Mouse (Mus musculus) embryonic facial prominence, embryonic 12.5 days (tissue): Measurements from ENCODE around the gene Pik3ca. TPM values are rescaled to one million over a fixed set of nuclear protein-coding genes. Genes with fewer than 3 reads are reported as not detected.
A peak's percentile ranks its signal among the peaks of the same experiment; 100 is the strongest.

Source experiments
- ATAC-seq: fragments of 200-750 bp; cut with Nextera tagmentation; 2 replicates; pipeline ENCODE4 v1.8.0; 2017; ENCODE audit not compliant: insufficient number of reproducible peaks, insufficient read depth, low FRiP score, low TSS enrichment
- H3K27ac ChIP-seq: fragments of 300-500 bp; sonication (generic); 2 replicates; pipeline ENCODE4 v1.5.1; 2016; ENCODE audit warnings: mild to moderate bottlenecking
- H3K27me3 ChIP-seq: fragments of 300-500 bp; sonication (generic); 2 replicates; pipeline ENCODE4 v1.6.1; 2016; ENCODE audit warnings: mild to moderate bottlenecking, moderate library complexity
- H3K36me3 ChIP-seq: fragments of 300-500 bp; sonication (generic); 2 replicates; pipeline ENCODE4 v1.6.1; 2016; ENCODE audit warnings: mild to moderate bottlenecking
- H3K4me1 ChIP-seq: fragments of 300-500 bp; sonication (generic); 2 replicates; pipeline ENCODE4 v1.6.1; 2016
- H3K4me2 ChIP-seq: fragments of 300-500 bp; sonication (generic); replicated peaks from 2 replicates; pipeline ENCODE4 v1.6.1; 2016; ENCODE audit warnings: mild to moderate bottlenecking, moderate library complexity
- H3K4me3 ChIP-seq: fragments of 300-500 bp; sonication (generic); 2 replicates; pipeline ENCODE4 v1.5.1; 2016; ENCODE audit warnings: mild to moderate bottlenecking
- H3K9ac ChIP-seq: fragments of 300-500 bp; sonication (generic); 2 replicates; pipeline ENCODE4 v1.6.1; 2016; ENCODE audit warnings: mild to moderate bottlenecking, moderate library complexity
- H3K9me3 ChIP-seq: fragments of 300-500 bp; sonication (generic); 2 replicates; pipeline ENCODE4 v1.6.1; 2016; ENCODE audit warnings: mild to moderate bottlenecking, moderate library complexity
- WGBS: fragments of 180-500 bp; shearing (Covaris S2); methylation state at CpG from one replicate; pipeline ENCODE4 v1.1.7; 2016; 5-methylcytosine and 5-hydroxymethylcytosine counted together
- polyA plus RNA-seq: library from polyadenylated mRNA; unstranded; fragments of >200 nt; fragmentation: Nextera tagmentation; extraction: Ambion mirVana; gene quantifications from 2 replicates; pipeline ENCODE4 v1.2.1, GENCODE M21; 2016

The Pik3ca gene
- 10.9 and 12.2 TPM in 2 replicates for polyA plus RNA-seq

DNA sequence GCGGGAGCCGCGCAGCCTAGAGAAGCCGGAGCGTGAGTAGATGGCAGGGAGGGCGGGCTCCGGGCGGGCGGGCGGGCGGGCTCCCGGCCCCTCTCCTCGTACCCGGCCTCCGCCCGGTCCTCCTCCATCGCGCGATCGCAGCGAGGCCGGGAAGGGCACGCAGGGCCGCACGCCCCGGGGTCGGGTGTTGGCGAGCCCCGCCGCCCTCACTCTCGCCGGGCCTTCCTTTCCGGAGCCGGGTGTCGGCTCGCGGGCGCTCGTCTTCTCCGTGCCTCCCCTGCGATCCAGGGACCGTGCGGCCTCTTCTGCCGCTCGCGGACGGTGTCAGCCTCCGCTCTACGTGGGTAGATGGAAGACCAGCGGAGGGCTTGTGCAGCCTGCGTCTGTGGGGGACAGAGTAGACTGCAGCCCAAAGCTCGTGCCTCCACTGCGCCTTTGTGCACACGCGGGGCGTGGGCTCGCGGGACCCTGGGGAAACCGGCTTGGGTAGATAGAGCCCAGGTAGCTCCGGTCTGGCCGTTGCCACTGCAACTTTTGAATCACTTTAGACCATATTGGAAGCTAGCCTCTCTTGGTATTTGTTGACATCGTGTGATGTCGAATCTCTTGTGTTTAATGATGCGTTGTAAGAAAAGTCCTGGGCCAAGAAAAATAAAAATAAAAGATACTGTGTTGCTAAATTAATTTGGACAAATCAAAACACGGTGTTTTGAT, at the start of gene Pik3ca:
Gene Pik3ca (plus strand): TSS at position 211 of the 714 bp plus-strand sequence.
- peak within 1 kb of the TSS; percentile 71 for H3K4me2 ChIP-seq
- H3K27ac ChIP-seq = peak within 1 kb of the TSS; percentile 98
- H3K9me3 ChIP-seq = no peaks in the 10 kb centered on the region
- peak; percentile 48 for ATAC-seq
- H3K4me3 ChIP-seq = peak within 1 kb of the TSS; percentile 92
- H3K27me3 ChIP-seq = no peaks in the 10 kb centered on the region; the same call in 1 of the 2 replicates
- no peaks in the 10 kb centered on the region for H3K36me3 ChIP-seq
- H3K9ac ChIP-seq = peak within 1 kb of the TSS; percentile 96
- peaks cover 26% of the 10 kb centered on the region for H3K4me1 ChIP-seq
- under 1% methylated on average over 50 of the region's 65 CpGs for WGBS

- 93% methylated on average over 6 of the region's 6 CpGs for WGBS
- Histone ChIP-seq H3K4me2 (no peak overlapping the region), H3K4me3 (no peak overlapping the region), H3K9ac (no peak overlapping the region), H3K9me3 (no peaks in the 10 kb centered on the region), H3K36me3 (0 out of 2 replicates have a peak, but pooled peaks cover 5% of the 10 kb centered on the region), H3K4me1 (no peaks in the 10 kb centered on the region), H3K27me3 (no peaks in the 10 kb centered on the region), H3K27ac (no peak overlapping the region)
- ATAC-seq = no peak
Measured at GRCm38 (mm10) chr3:32347881-32348280, 49.6 kb upstream of the Pik3ca start.

GRCm38 (mm10) chr3:32361221-32361620, 36.2 kb upstream of the Pik3ca start:
- Histone ChIP-seq H3K4me1 (peaks cover 15% of the 10 kb centered on the region; the same call in 1 of the 2 replicates), H3K27ac (no peak overlapping the region), H3K4me3 (no peak overlapping the region), H3K9ac (no peak overlapping the region), H3K36me3 (no peaks in the 10 kb centered on the region), H3K9me3 (no peaks in the 10 kb centered on the region), H3K27me3 (0 out of 2 replicates have a peak, but pooled peaks cover 1% of the 10 kb centered on the region), H3K4me2 (no peak overlapping the region)
- whole genome bisulfite sequencing = 46% methylated on average over 6 of the region's 6 CpGs
- ATAC-seq = no peak

GRCm38 (mm10) chr3:32364195-32364594, 33.3 kb upstream of the Pik3ca start:
- H3K4me3 ChIP-seq = no peak overlapping the region
- no peak for ATAC-seq
- H3K9ac ChIP-seq = no peak overlapping the region
- no peaks in the 10 kb centered on the region for H3K9me3 ChIP-seq
- H3K27me3 ChIP-seq = peaks cover 8% of the 10 kb centered on the region; the same call in 1 of the 2 replicates
- H3K27ac ChIP-seq = no peak overlapping the region
- peaks cover 17% of the 10 kb centered on the region; the same call in 1 of the 2 replicates for H3K4me1 ChIP-seq
- WGBS = 47% methylated on average over 4 of the region's 4 CpGs
- peak overlapping the region; percentile 26; the same call in 1 of the 2 replicates for H3K4me2 ChIP-seq
- H3K36me3 ChIP-seq = no peaks in the 10 kb centered on the region

DNA sequence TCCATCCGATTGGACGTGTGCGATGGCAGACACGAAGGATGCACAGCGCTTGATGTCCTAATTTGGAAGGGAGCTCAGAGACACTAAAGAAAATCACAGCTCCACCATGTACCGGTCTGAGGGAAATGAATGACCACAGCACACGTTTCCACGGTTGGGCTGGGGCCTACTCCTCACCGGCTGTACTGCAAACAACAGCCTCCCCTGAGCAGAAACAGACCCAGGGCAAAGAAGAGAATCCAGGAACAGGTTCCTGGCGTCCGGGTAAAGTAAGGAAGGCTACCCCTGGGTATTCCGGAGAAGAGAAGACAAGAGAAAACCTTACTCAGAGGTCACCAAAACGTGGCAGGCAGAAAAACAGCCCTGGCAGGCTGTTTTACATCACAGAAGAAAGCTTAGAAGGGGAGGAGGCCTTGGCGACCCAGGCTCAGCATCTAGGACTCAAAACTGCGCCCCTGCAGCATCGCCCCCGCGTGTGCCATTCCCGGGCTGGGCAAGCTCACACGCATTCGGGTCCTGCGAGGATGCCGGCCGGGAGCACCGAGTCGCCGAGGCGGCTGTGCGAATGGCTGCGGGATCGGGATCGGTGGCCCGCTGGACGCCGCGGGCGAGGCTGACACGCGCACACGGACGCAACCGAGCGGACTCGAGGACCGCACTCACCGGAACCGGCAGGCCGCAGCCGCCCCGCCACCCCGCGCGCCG, 32.5 kb upstream of the Pik3ca start:
- Histone ChIP-seq H3K27ac (peak overlapping the region; percentile 69), H3K27me3 (peaks cover 8% of the 10 kb centered on the region; the same call in 1 of the 2 replicates), H3K36me3 (no peaks in the 10 kb centered on the region), H3K4me1 (peaks cover 17% of the 10 kb centered on the region; the same call in 1 of the 2 replicates), H3K4me2 (peak overlapping the region; percentile 83), H3K4me3 (peak overlapping the region; percentile 78), H3K9ac (peak overlapping the region; percentile 79), H3K9me3 (no peaks in the 10 kb centered on the region)
- under 1% methylated on average over 54 of the region's 54 CpGs for WGBS
- ATAC-seq = no peak; the same call in 1 of the 2 replicates

- Histone ChIP-seq H3K4me1 (peaks cover 15% of the 10 kb centered on the region; the same call in 1 of the 2 replicates), H3K36me3 (no peaks in the 10 kb centered on the region), H3K4me2 (peak within 1 kb of the TSS; percentile 83), H3K27ac (peak within 1 kb of the TSS; percentile 69), H3K4me3 (peak within 1 kb of the TSS; percentile 78), H3K27me3 (peaks cover 8% of the 10 kb centered on the region; the same call in 1 of the 2 replicates), H3K9ac (peak within 1 kb of the TSS; percentile 79), H3K9me3 (no peaks in the 10 kb centered on the region)
- WGBS = 5% methylated on average over 33 of the region's 48 CpGs
- ATAC-seq = peak; percentile 38; the same call in 1 of the 2 replicates
Measured at GRCm38 (mm10) chr3:32365546-32366245, 31.8 kb upstream of the Pik3ca start, which contains the start of gene Zmat3. TSS of gene Zmat3 (minus strand) at chr3:32366014.

DNA sequence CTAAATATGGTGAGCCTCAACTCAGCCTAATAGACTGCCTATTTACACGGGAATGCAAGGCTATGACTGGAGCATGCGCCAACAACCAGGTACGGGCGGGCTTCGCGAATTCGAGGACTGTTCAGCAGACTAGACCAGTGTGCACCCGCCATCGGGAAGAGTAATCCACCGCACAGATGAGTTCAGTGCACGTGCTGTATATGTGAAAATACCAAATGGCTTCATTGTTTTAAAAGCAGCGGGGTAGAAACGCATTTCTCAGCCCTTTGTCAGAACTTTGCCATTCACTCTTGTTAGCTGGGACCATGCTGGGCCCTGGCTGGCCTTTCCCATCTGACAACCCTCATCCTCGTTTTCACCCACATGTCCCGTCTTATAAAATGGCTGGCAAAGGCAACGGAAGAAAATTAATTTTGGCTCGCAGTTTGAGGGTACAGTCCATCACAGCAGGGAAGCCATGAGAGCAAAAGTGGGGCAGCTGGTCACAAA, 31.2 kb upstream of the Pik3ca start:
- Histone ChIP-seq H3K4me1 (peaks cover 9% of the 10 kb centered on the region; the same call in 1 of the 2 replicates), H3K36me3 (no peaks in the 10 kb centered on the region), H3K4me3 (peak overlapping the region; percentile 78), H3K9ac (no peak overlapping the region), H3K27ac (no peak overlapping the region), H3K27me3 (peaks cover 8% of the 10 kb centered on the region; the same call in 1 of the 2 replicates), H3K4me2 (peak overlapping the region; percentile 83), H3K9me3 (no peaks in the 10 kb centered on the region)
- WGBS = 65% methylated on average over 17 of the region's 17 CpGs
- no peak for ATAC-seq

DNA sequence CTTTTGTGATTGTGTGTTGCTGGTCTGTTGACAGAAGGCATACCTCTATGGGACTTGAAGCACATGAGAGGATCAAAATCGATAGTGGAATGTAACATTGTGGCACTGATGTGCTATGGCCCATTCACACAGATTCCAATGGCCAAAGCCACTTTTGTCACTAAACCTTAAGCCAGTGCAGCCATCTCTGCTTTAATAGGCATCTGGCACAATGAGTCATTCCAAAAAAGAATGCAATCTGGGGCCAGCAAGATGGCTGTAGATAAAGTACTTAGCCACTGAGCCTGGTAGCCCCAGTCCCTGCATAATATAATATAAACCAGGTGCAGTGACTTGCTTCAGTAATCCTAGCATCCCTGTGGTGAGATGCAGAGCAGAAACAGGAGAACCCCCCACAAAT, 30.0 kb upstream of the Pik3ca start:
- Histone ChIP-seq H3K9ac (no peak overlapping the region), H3K9me3 (no peaks in the 10 kb centered on the region), H3K4me1 (0 out of 2 replicates have a peak, but pooled peaks cover 6% of the 10 kb centered on the region), H3K27ac (no peak overlapping the region), H3K4me3 (no peak overlapping the region), H3K27me3 (peaks cover 8% of the 10 kb centered on the region; the same call in 1 of the 2 replicates), H3K36me3 (no peaks in the 10 kb centered on the region), H3K4me2 (no peak overlapping the region)
- 78% methylated on average over 1 of the region's 1 CpGs for WGBS
- ATAC-seq = no peak

DNA sequence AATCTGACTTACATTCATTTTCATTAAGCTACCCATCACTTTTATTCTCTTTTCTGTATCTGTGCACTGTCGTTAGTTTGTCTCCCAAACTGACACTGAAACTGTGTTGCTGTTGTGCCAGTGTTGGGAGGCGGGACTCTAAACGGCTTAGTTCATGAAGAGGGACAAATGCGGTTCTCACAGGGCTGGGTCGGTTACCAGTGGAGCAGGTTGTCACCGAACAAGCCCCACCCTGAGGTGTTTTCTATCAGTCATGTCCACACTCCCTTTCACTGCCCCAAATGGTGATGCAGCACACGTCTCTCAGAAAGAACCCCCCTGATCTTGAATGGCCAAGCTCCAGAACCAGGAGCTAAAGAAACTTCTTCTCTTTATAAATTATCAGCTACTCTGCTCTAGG, 25.5 kb upstream of the Pik3ca start:
- H3K9me3 ChIP-seq = no peaks in the 10 kb centered on the region
- H3K36me3 ChIP-seq = no peaks in the 10 kb centered on the region
- H3K4me1 ChIP-seq = 0 out of 2 replicates have a peak, but pooled peaks cover 3% of the 10 kb centered on the region
- H3K9ac ChIP-seq = no peak overlapping the region
- H3K4me2 ChIP-seq = no peak overlapping the region
- no peak overlapping the region for H3K27ac ChIP-seq
- ATAC-seq = no peak
- no peaks in the 10 kb centered on the region for H3K27me3 ChIP-seq
- H3K4me3 ChIP-seq = no peak overlapping the region
- WGBS = 73% methylated on average over 7 of the region's 7 CpGs

- Histone ChIP-seq H3K9me3 (no peaks in the 10 kb centered on the region), H3K4me1 (0 out of 2 replicates have a peak, but pooled peaks cover 3% of the 10 kb centered on the region), H3K4me2 (no peak overlapping the region), H3K4me3 (no peak overlapping the region), H3K36me3 (no peaks in the 10 kb centered on the region), H3K9ac (no peak overlapping the region), H3K27me3 (no peaks in the 10 kb centered on the region), H3K27ac (no peak overlapping the region)
- 83% methylated on average over 8 of the region's 8 CpGs for WGBS
- no peak for ATAC-seq
Measured at GRCm38 (mm10) chr3:32372470-32372869, 25.0 kb upstream of the Pik3ca start.

DNA sequence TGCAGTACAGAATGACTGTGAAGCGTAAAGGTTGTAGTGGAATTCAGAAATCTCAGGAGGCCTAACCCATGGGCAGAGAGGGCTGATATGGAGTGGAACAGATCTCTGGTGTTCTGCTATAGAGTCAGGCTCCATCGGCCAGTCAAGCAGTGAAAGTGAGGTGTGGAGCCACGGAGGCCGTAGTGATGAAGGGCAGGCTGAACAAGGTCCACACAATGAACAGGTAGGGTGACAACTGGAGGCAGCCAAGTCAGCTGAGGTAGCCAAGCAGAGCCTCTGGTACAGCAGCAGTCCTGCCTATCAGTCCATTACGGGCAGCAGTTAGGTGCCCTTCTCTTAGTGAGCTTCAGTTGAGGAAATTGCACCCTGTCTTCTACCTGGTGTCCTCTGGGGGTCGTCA, 24.2 kb upstream of the Pik3ca start:
- no peak for ATAC-seq
- H3K9ac ChIP-seq = no peak overlapping the region
- no peak overlapping the region for H3K4me3 ChIP-seq
- no peaks in the 10 kb centered on the region for H3K4me1 ChIP-seq
- no peaks in the 10 kb centered on the region for H3K27me3 ChIP-seq
- H3K36me3 ChIP-seq = no peaks in the 10 kb centered on the region
- H3K4me2 ChIP-seq = no peak overlapping the region
- 88% methylated on average over 6 of the region's 6 CpGs for WGBS
- no peaks in the 10 kb centered on the region for H3K9me3 ChIP-seq
- H3K27ac ChIP-seq = no peak overlapping the region
